Mouse (Mus musculus) induced T-regulatory cell, adult 2 months (primary cell): ENCODE data around the gene AI481877.

Experiments used
- DNase-seq: peaks from one replicate; pipeline ENCODE4 v3.0.0-alpha.2; 2012; ENCODE audit warnings: low read depth

Gene AI481877

GRCm38 (mm10) chr4:59125053-59125452, 13.7 kb downstream of the AI481877 start:
- DNase-seq: no peak

- DNase-seq: no peak
These were observed 15.2 kb downstream of the AI481877 start for GRCm38 (mm10) chr4:59123557-59123956.

GRCm38 (mm10) chr4:59117644-59118495, 20.9 kb downstream of the AI481877 start:
- no peak for DNase-seq

- DNase-seq: no peak
These were observed 30.1 kb downstream of the AI481877 start for GRCm38 (mm10) chr4:59108721-59109120.

- DNase-seq: no peak
These were observed 30.9 kb downstream of the AI481877 start for GRCm38 (mm10) chr4:59107886-59108285.

GRCm38 (mm10) chr4:59106661-59107060, 32.1 kb downstream of the AI481877 start:
- DNase-seq: no peak

DNA sequence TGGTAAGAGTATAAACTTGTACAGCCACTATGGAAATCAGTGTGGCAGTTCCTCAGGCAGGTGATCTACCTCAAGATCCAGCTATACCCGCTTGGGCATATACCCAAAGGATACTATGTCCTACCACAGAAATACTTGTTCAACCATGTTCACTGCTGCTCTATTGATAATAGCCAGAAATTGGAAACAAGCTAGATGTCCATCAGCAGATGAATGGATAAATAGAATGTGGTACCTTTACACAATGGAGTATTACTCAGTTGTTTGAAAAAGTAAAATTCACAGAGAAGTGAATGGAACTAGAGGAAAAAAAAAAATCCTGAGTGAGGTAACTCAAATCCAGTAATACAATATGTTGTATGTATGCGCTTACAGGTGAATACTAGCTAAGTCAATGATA, 34.6 kb downstream of the AI481877 start:
- DNase-seq: no peak

- DNase-seq: peak; percentile 82
These were observed 42.4 kb downstream of the AI481877 start for GRCm38 (mm10) chr4:59096393-59096792.

DNA sequence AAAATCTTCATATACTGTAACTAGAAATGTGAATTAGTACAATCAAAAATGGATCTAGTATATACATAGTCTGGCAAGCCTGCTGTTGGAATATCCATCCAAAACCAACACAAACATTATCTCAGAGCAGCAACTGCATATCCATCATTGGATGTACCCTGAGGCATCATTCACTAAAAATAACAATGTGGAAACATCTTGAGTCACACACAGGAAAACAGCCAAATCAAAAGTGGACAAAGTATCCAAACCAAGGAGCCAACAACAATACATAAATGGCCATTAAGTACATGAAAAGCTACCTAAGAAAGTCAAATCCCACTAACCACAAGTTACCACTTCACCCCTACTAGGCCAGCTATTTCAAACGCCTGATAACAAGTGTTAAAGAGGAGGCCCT, 49.4 kb downstream of the AI481877 start:
- no peak for DNase-seq

- no peak for DNase-seq
These were observed 55.4 kb downstream of the AI481877 start for GRCm38 (mm10) chr4:59083430-59083829.

- DNase-seq: no peak
These were observed 69.5 kb downstream of the AI481877 start for GRCm38 (mm10) chr4:59069276-59069675.

GRCm38 (mm10) chr4:59062526-59062925, 76.3 kb downstream of the AI481877 start:
- no peak for DNase-seq

DNA sequence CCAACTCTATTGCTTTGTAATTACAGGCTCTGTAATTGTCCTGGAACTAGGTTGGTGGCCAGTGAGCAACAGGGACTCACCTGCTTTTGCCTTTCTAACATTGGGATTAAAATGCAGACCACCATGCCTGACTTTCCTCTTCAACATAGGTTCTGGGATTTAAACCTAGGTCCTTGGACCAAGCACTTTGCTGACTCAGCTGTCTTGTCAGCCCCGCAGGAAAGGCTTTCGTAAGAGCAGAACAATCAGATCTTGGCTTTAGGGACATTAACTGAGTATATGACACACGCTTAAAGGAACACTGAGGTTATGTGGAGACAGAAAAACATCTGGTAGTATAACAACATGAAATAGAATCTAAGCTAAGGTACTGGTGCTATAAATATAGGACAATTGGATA, 80.9 kb downstream of the AI481877 start:
- DNase-seq: no peak

DNA sequence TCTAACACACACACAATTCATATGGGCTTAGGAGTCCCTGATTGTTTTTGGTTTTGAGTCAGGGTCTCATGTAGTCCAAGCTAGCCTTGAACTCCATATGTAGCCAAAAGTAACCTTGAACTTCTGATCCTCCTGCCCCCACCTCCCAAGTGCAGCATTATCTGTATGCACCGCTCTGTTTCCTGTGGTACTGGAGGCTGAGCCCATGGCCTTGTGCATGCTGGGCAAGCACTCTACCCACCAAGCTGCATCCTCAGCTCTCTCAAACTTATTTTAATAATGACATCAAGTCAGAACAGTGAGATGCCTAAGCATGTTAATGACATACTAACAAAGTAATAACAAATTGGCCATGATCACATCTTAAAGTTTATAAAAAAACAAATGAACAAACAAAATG, 87.7 kb downstream of the AI481877 start:
- DNase-seq: no peak

DNA sequence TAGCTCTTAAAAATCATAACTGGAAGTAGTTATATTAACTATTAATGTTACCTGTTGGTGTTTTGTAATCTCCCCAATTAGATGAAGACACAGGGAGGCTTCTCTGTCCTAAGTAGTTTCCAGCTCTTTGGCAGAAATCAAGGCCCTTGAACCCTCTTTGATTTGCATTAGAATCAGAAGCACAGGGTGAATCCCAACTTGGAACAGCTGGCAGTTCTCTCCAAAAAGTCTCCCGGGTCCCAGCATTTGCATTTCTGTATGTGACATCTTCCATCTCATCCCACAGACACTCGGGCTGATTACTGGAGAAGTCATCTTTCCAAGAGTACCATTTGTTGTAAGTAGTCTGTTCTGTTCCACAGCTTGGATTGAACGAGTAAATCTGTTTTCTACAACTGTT, 91.6 kb downstream of the AI481877 start:
- no peak for DNase-seq

DNA sequence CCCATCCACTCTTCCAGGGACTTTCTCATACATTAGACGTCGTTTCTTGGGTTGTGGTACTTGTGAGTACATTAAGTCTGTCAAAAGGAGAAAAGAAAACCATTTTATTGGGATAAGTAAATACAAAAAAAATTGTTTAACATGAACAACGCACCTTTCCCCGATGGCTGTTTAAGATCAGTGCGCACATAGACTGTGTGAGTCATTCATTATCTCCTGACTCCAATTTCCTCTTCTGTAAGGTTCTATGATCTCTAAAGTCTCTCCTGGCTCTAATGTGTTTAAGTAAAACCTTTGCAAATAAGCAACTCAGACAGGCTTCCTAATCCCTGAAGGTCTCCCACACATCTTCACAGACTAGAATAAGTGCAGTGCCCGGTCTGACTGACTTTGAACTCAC, 94.9 kb downstream of the AI481877 start:
- DNase-seq: no peak

DNA sequence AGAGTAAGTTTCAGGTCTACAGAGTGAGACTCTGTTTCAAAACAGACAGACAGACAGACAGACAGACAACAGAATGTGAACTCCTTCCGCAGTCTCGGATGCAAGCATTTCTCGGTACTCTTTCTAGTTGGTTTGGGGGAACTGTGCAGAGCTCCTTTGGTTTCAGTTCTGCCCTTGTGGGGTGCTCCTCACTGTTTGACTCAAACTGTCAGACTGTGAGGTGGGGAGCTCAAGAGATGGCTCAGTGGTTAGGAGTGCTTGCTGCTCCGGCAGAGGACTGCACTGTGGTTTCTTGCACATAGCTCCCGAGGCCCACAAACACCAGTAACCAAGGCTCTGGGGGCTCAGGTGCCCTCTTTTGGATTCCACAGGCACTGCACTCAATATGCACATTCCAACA, 95.7 kb downstream of the AI481877 start:
- DNase-seq: no peak

GRCm38 (mm10) chr4:59040397-59041287, 98.1 kb downstream of the AI481877 start:
- DNase-seq: no peak

GRCm38 (mm10) chr4:59037525-59037924, 101.3 kb downstream of the AI481877 start:
- peak; percentile 10 for DNase-seq

- peak; percentile 92 for DNase-seq
These were observed 102.2 kb downstream of the AI481877 start for GRCm38 (mm10) chr4:59036490-59037127.

- DNase-seq: no peak
These were observed 102.9 kb downstream of the AI481877 start for GRCm38 (mm10) chr4:59035786-59036350.
